Mouse (Mus musculus) liver (tissue): ENCODE data around the gene Mrpl41.
"Not testable (repeated sequence)": the region's sequence is repeated elsewhere in the genome, so short reads cannot be mapped to it uniquely, and the experiment has no call there.

ENCODE experiments used
- DNase-seq: peaks from one replicate; pipeline ENCODE4 v3.0.0-alpha.2; 2020; ENCODE audit warnings: mixed read lengths

Mrpl41 gene

DNA sequence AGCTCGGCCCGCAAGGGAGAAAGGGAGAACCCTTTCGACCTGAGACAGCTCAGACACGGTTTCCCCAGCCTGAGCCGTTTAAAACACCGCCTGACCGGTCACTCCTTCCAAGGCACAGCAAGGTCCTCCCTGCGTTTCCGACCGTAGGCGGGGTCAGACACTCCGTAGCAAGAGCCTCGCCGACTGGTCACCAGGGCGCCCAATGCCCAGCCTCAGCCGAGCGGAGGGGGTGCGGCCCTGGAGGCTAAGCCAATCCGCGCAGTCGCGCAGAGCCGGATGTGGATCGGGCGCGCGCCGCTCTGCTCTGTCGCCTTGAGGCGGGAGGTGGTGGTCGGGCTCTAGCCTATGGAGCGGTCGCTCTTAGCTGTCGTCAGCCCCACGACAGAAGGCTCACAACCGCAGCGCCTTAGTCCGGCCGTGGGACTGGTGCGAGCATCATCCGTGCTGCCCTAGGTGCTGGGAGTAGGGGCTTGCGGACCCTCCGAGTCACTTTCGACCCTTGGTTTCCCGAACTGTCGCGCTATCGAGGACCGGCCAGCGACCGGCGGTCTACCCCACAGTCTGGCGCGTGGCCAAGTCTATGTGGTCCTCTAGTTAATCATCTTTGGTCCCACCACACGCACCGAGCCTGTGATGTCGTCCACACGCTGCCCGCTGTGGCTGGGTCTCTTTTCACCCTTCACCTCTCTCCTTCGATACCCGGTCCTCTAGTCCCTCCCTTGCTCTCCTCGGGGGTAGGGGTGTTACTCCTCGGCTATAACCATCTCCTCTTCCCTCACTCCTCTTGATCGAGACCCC lies at the start of gene Mrpl41:
Gene Mrpl41, minus strand, starts transcription at position 193 of the 798 bp plus-strand sequence.
- peak; percentile 98 for DNase-seq

DNA sequence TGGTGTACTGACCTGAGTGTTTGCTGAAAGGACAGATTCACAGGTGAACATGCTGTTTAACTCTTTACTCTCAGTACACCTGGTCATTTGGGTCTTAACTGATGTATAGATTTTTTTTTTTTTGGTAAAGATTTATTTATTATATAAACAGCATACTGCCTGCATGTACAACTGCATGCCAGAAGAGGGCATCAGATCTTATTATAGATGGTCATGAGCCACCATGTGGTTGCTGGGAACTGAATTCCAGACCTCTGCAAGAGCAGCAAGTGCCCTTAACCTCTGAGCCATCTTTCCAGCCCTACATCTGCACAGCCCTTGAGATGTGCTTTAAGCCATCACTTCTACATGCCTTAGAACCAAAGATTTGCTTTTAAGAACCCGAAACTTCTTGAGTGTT lies 47.8 kb upstream of the Mrpl41 start:
- no peak for DNase-seq

DNA sequence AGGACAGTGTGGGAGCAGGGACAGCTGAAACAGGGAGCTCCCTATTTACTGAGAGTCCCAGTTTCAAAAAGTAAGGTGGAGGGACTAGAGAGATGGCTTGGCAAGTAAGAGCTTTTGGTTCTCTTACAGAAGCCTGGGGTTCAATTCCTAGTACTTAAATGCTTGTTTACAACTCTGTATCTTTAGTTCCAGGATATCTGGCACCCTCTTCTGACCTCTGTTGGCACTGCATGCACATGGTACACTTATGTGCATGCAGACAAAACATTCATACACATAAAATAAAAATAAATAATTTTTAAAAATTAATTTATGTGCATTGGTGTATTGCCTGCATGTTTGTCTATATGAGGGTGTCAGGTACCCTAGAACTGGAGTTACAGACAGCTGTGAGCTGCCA lies 33.4 kb upstream of the Mrpl41 start:
- DNase-seq, result peak; percentile 26

GRCm38 (mm10) chr2:25006767-25007166 lies 31.9 kb upstream of the Mrpl41 start:
- no peak for DNase-seq

- DNase-seq, result no peak
Observed at GRCm38 (mm10) chr2:25003946-25004786, 29.3 kb upstream of the Mrpl41 start.

DNA sequence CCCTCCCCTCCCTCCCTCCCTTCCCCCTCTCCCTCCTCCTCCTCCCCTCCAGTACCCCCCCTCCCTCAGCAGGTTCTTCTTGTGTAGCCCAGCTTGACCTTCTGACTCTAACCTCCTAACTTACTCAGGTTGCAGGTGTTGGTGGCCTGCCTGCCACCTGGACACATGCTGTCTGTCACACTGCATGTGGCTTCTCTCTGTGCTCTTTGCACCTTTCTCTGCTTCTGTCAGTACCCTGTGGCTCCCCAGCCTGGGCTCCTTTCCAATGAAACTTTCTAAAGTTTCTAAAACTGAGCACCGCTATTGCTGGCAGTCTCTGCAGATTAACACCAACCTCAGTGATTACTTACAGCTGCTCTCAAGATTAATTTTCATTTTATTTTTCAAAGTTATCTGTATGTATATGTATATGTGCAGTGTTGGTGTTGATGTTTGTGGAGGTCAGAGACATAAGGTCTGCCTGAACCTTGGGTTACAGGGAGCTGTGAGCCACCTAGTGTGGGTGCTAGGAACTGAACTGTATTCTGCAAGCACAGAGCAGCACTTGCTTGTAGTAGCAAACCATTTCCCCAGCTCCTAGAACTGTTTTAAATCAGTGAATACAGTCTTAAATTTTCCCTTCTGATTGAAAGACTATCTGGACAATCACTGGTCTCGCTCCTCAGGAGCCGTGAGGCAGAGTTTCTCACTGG lies 25.8 kb upstream of the Mrpl41 start:
- peak; percentile 49 for DNase-seq

- no peak for DNase-seq
Observed at GRCm38 (mm10) chr2:24996471-24996870, 21.6 kb upstream of the Mrpl41 start.

GRCm38 (mm10) chr2:24995332-24995731 lies 20.4 kb upstream of the Mrpl41 start:
- DNase-seq, result no peak

GRCm38 (mm10) chr2:24987762-24988161 lies 12.9 kb upstream of the Mrpl41 start:
- no peak for DNase-seq

- peak; percentile 83 for DNase-seq
Observed at GRCm38 (mm10) chr2:24976960-24977359, 2.1 kb upstream of the Mrpl41 start.

GRCm38 (mm10) chr2:24975704-24976297 lies 903 bp upstream of the Mrpl41 start, which contains the start of gene Pnpla7:
Pnpla7 (plus strand) TSS chr2:24976033.
- peak; percentile 91 for DNase-seq

- not testable (repeated sequence) for DNase-seq
Observed at GRCm38 (mm10) chr2:24974452-24974851, 446 bp downstream of the Mrpl41 start.

GRCm38 (mm10) chr2:24970386-24970785 lies 4.5 kb downstream of the Mrpl41 start:
- no peak for DNase-seq

GRCm38 (mm10) chr2:24962304-24963000 lies 12.4 kb downstream of the Mrpl41 start, which contains the start of gene Dph7:
Dph7 (plus strand) TSS chr2:24962400.
- DNase-seq, result peak; percentile 89

GRCm38 (mm10) chr2:24960910-24961309 lies 14.0 kb downstream of the Mrpl41 start:
- DNase-seq, result peak; percentile 12

DNA sequence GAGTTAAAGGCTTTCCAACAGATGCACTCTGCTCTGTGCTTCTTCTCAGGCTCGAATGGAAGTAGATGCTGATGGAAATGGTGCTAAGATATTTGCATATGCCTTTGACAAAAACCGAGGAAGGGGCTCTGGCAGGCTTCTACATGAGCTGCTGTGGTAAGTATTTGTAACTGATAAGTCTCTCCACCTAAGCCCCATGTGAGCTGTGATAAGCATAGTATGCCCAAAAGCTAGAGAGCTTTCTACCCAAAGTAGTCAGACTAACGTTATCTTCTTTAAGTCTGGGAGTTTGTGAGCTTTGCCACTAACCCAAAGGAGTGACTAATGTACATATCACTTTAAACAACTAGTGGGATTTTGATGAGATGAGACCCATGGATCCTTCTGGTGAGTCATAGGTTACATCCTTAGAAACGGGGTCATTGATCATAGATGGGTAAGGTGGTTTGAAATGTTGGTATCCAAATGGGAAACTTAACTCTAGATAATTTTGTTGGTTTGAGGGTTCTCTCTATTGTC lies 22.3 kb downstream of the Mrpl41 start:
- peak; percentile 18 for DNase-seq

DNA sequence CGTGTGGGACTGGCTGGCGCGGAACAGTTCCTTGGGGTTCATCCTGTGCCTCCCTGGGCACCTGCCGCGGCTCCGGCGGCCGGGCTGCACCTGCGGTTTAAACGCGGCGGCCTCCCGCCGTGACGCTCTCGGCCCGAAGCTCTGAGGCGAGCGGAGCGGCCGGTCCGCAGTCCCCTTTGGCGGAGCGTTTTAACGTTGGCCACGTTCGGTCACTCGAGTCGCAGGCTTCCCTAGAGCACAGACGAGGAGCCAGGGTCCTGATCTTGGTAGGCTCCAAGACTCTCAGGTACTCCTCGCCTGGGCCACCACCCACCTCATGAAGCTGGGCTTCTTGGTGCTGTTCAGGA lies 24.7 kb downstream of the Mrpl41 start:
- DNase-seq, result peak; percentile 35

GRCm38 (mm10) chr2:24949421-24950188 lies 25.3 kb downstream of the Mrpl41 start, which contains the start of gene Zmynd19:
Zmynd19 (plus strand) TSS chr2:24949792.
- DNase-seq, result peak; percentile 99

- DNase-seq, result peak; percentile 24
Observed at GRCm38 (mm10) chr2:24944304-24944703, 30.6 kb downstream of the Mrpl41 start.

- DNase-seq, result no peak
Observed at GRCm38 (mm10) chr2:24942092-24942491, 32.8 kb downstream of the Mrpl41 start.
